Mouse (Mus musculus): ENCODE measurements around the gene Cdc42se2.

GRCm38 (mm10) chr11:54815659-54816058 lies 28.2 kb upstream of the Cdc42se2 start:
- no peak for TF ChIP-seq CTCF (IDR thresholded peaks at IDR 0.05; ENCODE audit: low read depth, low read length)
- no peak for TF ChIP-seq POLR2A (IDR thresholded peaks at IDR 0.05; ENCODE audit: extremely low read depth, insufficient read depth, low read length)
